Mouse (Mus musculus) G1E (cell line): Measurements from ENCODE around the gene Adgrv1. TPM values are rescaled to one million over a fixed set of nuclear protein-coding genes. Genes with fewer than 3 reads are reported as not detected.
"Not testable (repeated sequence)": the region's sequence is repeated elsewhere in the genome, so short reads cannot be mapped to it uniquely, and the experiment has no call there.

ENCODE experiments used
- ATAC-seq: 2 replicates; pipeline ENCODE4 v1.8.0; 2016; ENCODE audit warnings: mild to moderate bottlenecking; ENCODE audit not compliant: insufficient number of reproducible peaks, poor library complexity, low FRiP score, severe bottlenecking; ENCODE audit errors: extremely low read depth
- DNase-seq: peaks from one replicate; pipeline ENCODE4 v3.0.0; 2012; ENCODE audit warnings: low spot score
- H3K27me3 ChIP-seq: 2 replicates; pipeline ENCODE4 v1.6.1; 2012; ENCODE audit warnings: mild to moderate bottlenecking, low read length, inconsistent platforms; ENCODE audit not compliant: insufficient read depth
- H3K36me3 ChIP-seq: replicated peaks from 2 replicates; pipeline ENCODE3; 2012; ENCODE audit warnings: mild to moderate bottlenecking, inconsistent platforms
- H3K4me1 ChIP-seq: 2 replicates; pipeline ENCODE4 v1.6.1; 2012; ENCODE audit warnings: low read depth, low read length, inconsistent platforms, mixed read lengths; ENCODE audit not compliant: insufficient read depth
- H3K4me3 ChIP-seq: 2 replicates; pipeline ENCODE4 v1.5.1; 2012; ENCODE audit warnings: low read depth, mild to moderate bottlenecking, inconsistent platforms, low read length, moderate library complexity, mixed read lengths
- H3K9me3 ChIP-seq: replicated peaks from 2 replicates; pipeline ENCODE4 v1.6.1; 2012; ENCODE audit warnings: inconsistent platforms
- CTCF ChIP-seq: IDR thresholded peaks from 2 replicates; pipeline ENCODE4 v1.5.1; 2012; ENCODE audit warnings: low read depth, low read length, inconsistent platforms, mixed read lengths
- GATA1 ChIP-seq: IDR thresholded peaks from 2 replicates; pipeline ENCODE4 v1.6.1; 2012; ENCODE audit warnings: borderline replicate concordance, low read length, inconsistent platforms, mixed read lengths
- GATA2 ChIP-seq: IDR thresholded peaks from 2 replicates; pipeline ENCODE4 v1.6.1; 2012; ENCODE audit warnings: low read depth, low read length, inconsistent platforms, borderline replicate concordance
- POLR2AphosphoS5 ChIP-seq: IDR thresholded peaks from 2 replicates; pipeline ENCODE4 v1.6.1; 2012; ENCODE audit warnings: low read depth, low read length, inconsistent platforms; ENCODE audit not compliant: insufficient replicate concordance
- TAL1 ChIP-seq: conservative IDR thresholded peaks from 2 replicates; pipeline ENCODE4 v1.6.1; 2012; ENCODE audit warnings: low read depth, low read length, inconsistent platforms, mixed read lengths
- polyA plus RNA-seq: library from polyadenylated mRNA; stranded (reverse); fragments of >175 nt; gene quantifications from 2 replicates; pipeline ENCODE4 v1.2.3, GENCODE M21; 2012
- total RNA-seq, 2 experiments: library from RNA; stranded (forward) in 1 of 2; stranded (reverse) in 1 of 2; fragments of 200-1000 nt in 1 of 2; fragments of >200 nt in 1 of 2; fragmentation: Nextera tagmentation in 1 of 2; gene quantifications; 2 replicates each; pipeline ENCODE4 v1.2.3; 2014 to 2017

The Adgrv1 gene
- total and polyA plus RNA-seq, 3 experiments = 0.49 TPM; not detected in 2

GRCm38 (mm10) chr13:81657351-81658052 lies 24.5 kb upstream of the Adgrv1 start, which contains the start of gene Lysmd3:
TSS of gene Lysmd3 (plus strand) at chr13:81657663.
- peaks cover 4% of the 10 kb centered on the region; the same call in 1 of the 2 replicates for H3K9me3 ChIP-seq

GRCm38 (mm10) chr13:81657008-81657350 lies 24.0 kb upstream of the Adgrv1 start:
- Histone ChIP-seq H3K9me3 (peaks cover 4% of the 10 kb centered on the region; the same call in 1 of the 2 replicates), H3K4me1 (peaks cover 67% of the 10 kb centered on the region), H3K27me3 (no peaks in the 10 kb centered on the region), H3K36me3 (peaks cover 10% of the 10 kb centered on the region), H3K4me3 (peak overlapping the region; percentile 84)
- ATAC-seq (no peak), DNase-seq (no peak)
- TF ChIP-seq POLR2AphosphoS5 (no peak), TAL1 (no peak), GATA2 (no peak), GATA1 (no peak), CTCF (no peak)

More at GRCm38 (mm10) chr13:81657351-81658052, 24.5 kb upstream of the Adgrv1 start, which contains the start of gene Lysmd3:
- TF ChIP-seq POLR2AphosphoS5 = no peak
- no peak for TF ChIP-seq CTCF
- TF ChIP-seq GATA2 = no peak
- TF ChIP-seq GATA1 = no peak
- no peak for TF ChIP-seq TAL1
- H3K4me1 ChIP-seq = peaks cover 63% of the 10 kb centered on the region
- H3K4me3 ChIP-seq = peak within 1 kb of the TSS; percentile 84
- H3K36me3 ChIP-seq = peaks cover 10% of the 10 kb centered on the region
- DNase-seq = peak; percentile 75
- H3K27me3 ChIP-seq = no peaks in the 10 kb centered on the region
- peak; percentile 81 for ATAC-seq

- no peak for ATAC-seq
- peak overlapping the region; percentile 41; the same call in 1 of the 2 replicates for H3K4me3 ChIP-seq
These were observed 23.3 kb upstream of the Adgrv1 start for GRCm38 (mm10) chr13:81656091-81656850.

GRCm38 (mm10) chr13:81650382-81650781 lies 17.4 kb upstream of the Adgrv1 start:
- TF ChIP-seq TAL1 = peak; percentile 30; the same call in 1 of the 2 replicates
- not testable (repeated sequence) for DNase-seq, H3K36me3 ChIP-seq, H3K9me3 ChIP-seq, H3K27me3 ChIP-seq, ATAC-seq
- peak overlapping the region; percentile 55; the same call in 1 of the 2 replicates for H3K4me3 ChIP-seq
- peaks cover 64% of the 10 kb centered on the region for H3K4me1 ChIP-seq

More at GRCm38 (mm10) chr13:81656091-81656850, 23.3 kb upstream of the Adgrv1 start:
- TF ChIP-seq TAL1 = no peak
- no peak for TF ChIP-seq CTCF
- TF ChIP-seq POLR2AphosphoS5 = no peak
- no peak for TF ChIP-seq GATA2
- TF ChIP-seq GATA1 = no peak
- Histone ChIP-seq H3K36me3 (peaks cover 10% of the 10 kb centered on the region), H3K4me1 (peaks cover 65% of the 10 kb centered on the region), H3K9me3 (peaks cover 4% of the 10 kb centered on the region; the same call in 1 of the 2 replicates), H3K27me3 (no peaks in the 10 kb centered on the region)
- no peak for DNase-seq

- Histone ChIP-seq H3K27me3 (no peaks in the 10 kb centered on the region), H3K9me3 (0 out of 2 replicates have a peak, but pooled peaks cover 2% of the 10 kb centered on the region), H3K4me1 (peaks cover 66% of the 10 kb centered on the region), H3K4me3 (no peak overlapping the region), H3K36me3 (no peaks in the 10 kb centered on the region)
- TF ChIP-seq TAL1 = peak; percentile 57
- TF ChIP-seq CTCF = no peak
- no peak for TF ChIP-seq GATA2
- no peak for TF ChIP-seq POLR2AphosphoS5
- ATAC-seq (peak; percentile 54), DNase-seq (no peak)
These were observed 13.4 kb upstream of the Adgrv1 start for GRCm38 (mm10) chr13:81646348-81646747.

- DNase-seq = no peak
These were observed 11.2 kb upstream of the Adgrv1 start for GRCm38 (mm10) chr13:81644047-81644565.

More at GRCm38 (mm10) chr13:81644047-81644565, 11.2 kb upstream of the Adgrv1 start:
- Histone ChIP-seq H3K27me3 (no peaks in the 10 kb centered on the region), H3K9me3 (0 out of 2 replicates have a peak, but pooled peaks cover 2% of the 10 kb centered on the region), H3K36me3 (no peaks in the 10 kb centered on the region), H3K4me3 (no peak overlapping the region), H3K4me1 (peaks cover 68% of the 10 kb centered on the region)
- no peak for ATAC-seq
- TF ChIP-seq CTCF (no peak), POLR2AphosphoS5 (no peak), GATA2 (no peak), GATA1 (no peak), TAL1 (no peak)
